In genomic region chr7:127966371-127966918, GRCm38 (mm10) we compare ENCODE assay signal across 8 mouse cellular contexts. TPM values are rescaled to one million over a fixed set of nuclear protein-coding genes. Genes with fewer than 3 reads are reported as not detected.
DNase-seq lines count a peak whose midpoint lies in the region; ATAC-seq and TF ChIP-seq lines count a peak whose summit lies in the region.

No protein-coding gene starts in this region.

- peak overlapping the region; percentile 60 for H3K4me2 ChIP-seq in lung, embryonic 15.5 days
- H3K4me2 ChIP-seq in forebrain, embryonic 16.5 days (ENCODE audit: low read length): peak overlapping the region; percentile 56
- H3K4me2 ChIP-seq in limb, embryonic 11.5 days (ENCODE audit: low read depth, severe bottlenecking): peak overlapping the region; percentile 64

- DNase-seq in lung, postnatal 10 days: no peak
- DNase-seq in limb, embryonic 11.5 days (ENCODE audit: low spot score): peak; percentile 30
- peak; percentile 6 for DNase-seq in retina, postnatal 7 days (ENCODE audit: low read depth, low spot score)
- no peak for DNase-seq in layer of hippocampus, postnatal 14 days (ENCODE audit: low spot score in 2 of 2)
- no peak for DNase-seq in adipocyte (ENCODE audit: low spot score)

- TF ChIP-seq CTCF in bone marrow macrophage, adult 2 months (IDR thresholded peaks at IDR 0.05; ENCODE audit: low read depth, low read length): no peak

- 5% methylated on average over 10 of the region's 10 CpGs for WGBS in lung, embryonic 15.5 days
- WGBS in forebrain, embryonic 16.5 days: 10% methylated on average over 10 of the region's 10 CpGs
- 14% methylated on average over 10 of the region's 10 CpGs for WGBS in limb, embryonic 11.5 days

- peak overlapping the region; percentile 97 for H3K9ac ChIP-seq in lung, embryonic 15.5 days
- H3K9ac ChIP-seq in forebrain, embryonic 16.5 days (replicated peaks; ENCODE audit: low read depth, low read length): peak overlapping the region; percentile 93
- H3K9ac ChIP-seq in limb, embryonic 11.5 days (ENCODE audit: low read length): peak overlapping the region; percentile 99

- H3K36me3 ChIP-seq in lung, embryonic 15.5 days: peaks cover 18% of the 10 kb centered on the region
- H3K36me3 ChIP-seq in forebrain, embryonic 16.5 days (ENCODE audit: control insufficient read depth, insufficient read depth): peaks cover 10% of the 10 kb centered on the region
- H3K36me3 ChIP-seq in limb, embryonic 11.5 days (ENCODE audit: control insufficient read depth, insufficient read depth, low read length): peaks cover 13% of the 10 kb centered on the region

- H3K27me3 ChIP-seq in lung, embryonic 15.5 days: no peaks in the 10 kb centered on the region
- no peaks in the 10 kb centered on the region for H3K27me3 ChIP-seq in forebrain, embryonic 16.5 days (replicated peaks; ENCODE audit: control insufficient read depth, insufficient read depth, low read length)
- no peaks in the 10 kb centered on the region for H3K27me3 ChIP-seq in limb, embryonic 11.5 days (ENCODE audit: control insufficient read depth, insufficient read depth, low read length)

- H3K27ac ChIP-seq in lung, embryonic 15.5 days: peak overlapping the region; percentile 96
- H3K27ac ChIP-seq in bone marrow macrophage, adult 2 months (ENCODE audit: insufficient read depth, low read depth, low read length): peak overlapping the region; percentile 73
- H3K27ac ChIP-seq in forebrain, embryonic 16.5 days (ENCODE audit: low read length): peak overlapping the region; percentile 97
- H3K27ac ChIP-seq in limb, embryonic 11.5 days (replicated peaks; ENCODE audit: low read depth, low read length): peak overlapping the region; percentile 96

- ATAC-seq in lung, embryonic 15.5 days (ENCODE audit: borderline replicate concordance, extremely low read depth, low FRiP score, low TSS enrichment): no peak
- ATAC-seq in forebrain, embryonic 16.5 days: no peak
- peak; percentile 10 for ATAC-seq in limb, embryonic 11.5 days (ENCODE audit: insufficient number of reproducible peaks, low FRiP score, low TSS enrichment, low read depth)

- H3K4me1 ChIP-seq in lung, embryonic 15.5 days: peaks cover 24% of the 10 kb centered on the region
- peaks cover 14% of the 10 kb centered on the region for H3K4me1 ChIP-seq in bone marrow macrophage, adult 2 months (ENCODE audit: control insufficient read depth, insufficient read depth, low read length)
- H3K4me1 ChIP-seq in forebrain, embryonic 16.5 days (replicated peaks; ENCODE audit: control insufficient read depth, insufficient read depth, low read length): peaks cover 22% of the 10 kb centered on the region
- peaks cover 3% of the 10 kb centered on the region; the same call in 1 of the 2 replicates for H3K4me1 ChIP-seq in limb, embryonic 11.5 days (ENCODE audit: control insufficient read depth, insufficient read depth, low read length)

- H3K4me3 ChIP-seq in lung, embryonic 15.5 days: peak overlapping the region; percentile 75
- H3K4me3 ChIP-seq in bone marrow macrophage, adult 2 months (ENCODE audit: insufficient read depth, low read length): peak overlapping the region; percentile 95
- peak overlapping the region; percentile 93 for H3K4me3 ChIP-seq in forebrain, embryonic 16.5 days (replicated peaks; ENCODE audit: low read length)
- H3K4me3 ChIP-seq in limb, embryonic 11.5 days (ENCODE audit: low read depth, low read length): peak overlapping the region; percentile 97

- TF ChIP-seq POLR2A in bone marrow macrophage, adult 2 months (IDR thresholded peaks at IDR 0.05; ENCODE audit: borderline replicate concordance, low read depth, low read length): no peak

- H3K9me3 ChIP-seq in lung, embryonic 15.5 days: no peaks in the 10 kb centered on the region
- no peaks in the 10 kb centered on the region for H3K9me3 ChIP-seq in forebrain, embryonic 16.5 days (ENCODE audit: control insufficient read depth, low read length)
- no peaks in the 10 kb centered on the region for H3K9me3 ChIP-seq in limb, embryonic 11.5 days (ENCODE audit: control insufficient read depth, low read length)

RNA-seq across cellular contexts. Expression of gene Fus, which starts 0.8 kb away (rescaled TPM):
- 428 and 443 TPM in 2 replicates for polyA plus RNA-seq in lung, embryonic 15.5 days (2015; fragmentation: Nextera tagmentation; extraction: Ambion mirVana)
- polyA plus RNA-seq in bone marrow macrophage, adult 2 months (2012; ENCODE audit: insufficient read depth, insufficient read length, missing spikeins): 318 and 323 TPM in 2 replicates
- 342 and 386 TPM in 2 replicates for polyA plus RNA-seq in forebrain, embryonic 16.5 days (2015; fragmentation: Nextera tagmentation; extraction: Ambion mirVana)
- polyA plus RNA-seq in limb, embryonic 11.5 days (2014; fragmentation: Nextera tagmentation; extraction: Ambion mirVana): 62.7 and 63.1 TPM in 2 replicates
- total RNA-seq in layer of hippocampus, postnatal 14 days (2021): 100 to 1,000 TPM; 328 to 375 TPM

RNA-seq across cellular contexts. Expression of gene Prss36, which starts 19.9 kb away (rescaled TPM):
- polyA plus RNA-seq in lung, embryonic 15.5 days (2015; fragmentation: Nextera tagmentation; extraction: Ambion mirVana): 11.8 and 13.1 TPM in 2 replicates
- polyA plus RNA-seq in bone marrow macrophage, adult 2 months (2012; ENCODE audit: insufficient read depth, insufficient read length, missing spikeins): 1.7 and 2.6 TPM in 2 replicates
- polyA plus RNA-seq in forebrain, embryonic 16.5 days (2015; fragmentation: Nextera tagmentation; extraction: Ambion mirVana): 13.2 TPM in 2 replicates
- polyA plus RNA-seq in limb, embryonic 11.5 days (2014; fragmentation: Nextera tagmentation; extraction: Ambion mirVana): 11.5 and 13.3 TPM in 2 replicates
- 10 to 100 TPM; 12.2 to 12.4 TPM for total RNA-seq in layer of hippocampus, postnatal 14 days (2021)

RNA-seq across cellular contexts. Expression of gene Pycard, which starts 27.2 kb away (rescaled TPM):
- polyA plus RNA-seq in lung, embryonic 15.5 days (2015; fragmentation: Nextera tagmentation; extraction: Ambion mirVana): 35.0 and 37.6 TPM in 2 replicates
- 126 and 140 TPM in 2 replicates for polyA plus RNA-seq in bone marrow macrophage, adult 2 months (2012; ENCODE audit: insufficient read depth, insufficient read length, missing spikeins)
- polyA plus RNA-seq in forebrain, embryonic 16.5 days (2015; fragmentation: Nextera tagmentation; extraction: Ambion mirVana): 4.9 and 5.1 TPM in 2 replicates
- polyA plus RNA-seq in limb, embryonic 11.5 days (2014; fragmentation: Nextera tagmentation; extraction: Ambion mirVana): 6.7 and 6.9 TPM in 2 replicates
- total RNA-seq in layer of hippocampus, postnatal 14 days (2021): 1 to 10 TPM; 1.5 to 4.3 TPM

RNA-seq across cellular contexts. Expression of gene Prss8, which starts 36.5 kb away (rescaled TPM):
- polyA plus RNA-seq in lung, embryonic 15.5 days (2015; fragmentation: Nextera tagmentation; extraction: Ambion mirVana): 80.0 and 84.5 TPM in 2 replicates
- polyA plus RNA-seq in bone marrow macrophage, adult 2 months (2012; ENCODE audit: insufficient read depth, insufficient read length, missing spikeins): not detected in 2 replicates
- polyA plus RNA-seq in forebrain, embryonic 16.5 days (2015; fragmentation: Nextera tagmentation; extraction: Ambion mirVana): 0.19 and 0.32 TPM in 2 replicates
- polyA plus RNA-seq in limb, embryonic 11.5 days (2014; fragmentation: Nextera tagmentation; extraction: Ambion mirVana): 4.0 and 5.0 TPM in 2 replicates
- under 1 TPM in 1 of 2 experiments, not detected in 1; 0.60 TPM for total RNA-seq in layer of hippocampus, postnatal 14 days (2021)

RNA-seq across cellular contexts. Expression of gene Trim72, which starts 37.3 kb away (rescaled TPM):
- polyA plus RNA-seq in lung, embryonic 15.5 days (2015; fragmentation: Nextera tagmentation; extraction: Ambion mirVana): 0.10 TPM in 1 of 2 replicates, not detected in the other
- polyA plus RNA-seq in bone marrow macrophage, adult 2 months (2012; ENCODE audit: insufficient read depth, insufficient read length, missing spikeins): not detected in 2 replicates
- not detected in 2 replicates for polyA plus RNA-seq in forebrain, embryonic 16.5 days (2015; fragmentation: Nextera tagmentation; extraction: Ambion mirVana)
- polyA plus RNA-seq in limb, embryonic 11.5 days (2014; fragmentation: Nextera tagmentation; extraction: Ambion mirVana): 0.10 and 0.20 TPM in 2 replicates
- under 1 TPM; 0.25 to 0.36 TPM for total RNA-seq in layer of hippocampus, postnatal 14 days (2021)

Comparison
In these comparisons a context has a peak if more than half of its experiments do, and no peak if none do; other contexts are left out.
1. DNase-seq: peak in limb, embryonic 11.5 days (single experiment) and retina, postnatal 7 days (single experiment); none in lung, postnatal 10 days (single experiment), layer of hippocampus, postnatal 14 days (0 of 2) and adipocyte (single experiment).
2. Peak in every context shown above with its lines, with median percentiles within 50 percentile points of each other: H3K27ac ChIP-seq, H3K4me2 ChIP-seq, H3K4me3 ChIP-seq and H3K9ac ChIP-seq.